Mouse (Mus musculus): ENCODE measurements at regions not wholly inside any gene's neighbourhood (a gene's known extent, or its start where the extent isn't known, plus 50 kb on each side); places are given as distances from the start of the nearest gene placed in this dataset.
"Not testable (repeated sequence)": the region's sequence is repeated elsewhere in the genome, so short reads cannot be mapped to it uniquely, and the experiment has no call there.

DNA sequence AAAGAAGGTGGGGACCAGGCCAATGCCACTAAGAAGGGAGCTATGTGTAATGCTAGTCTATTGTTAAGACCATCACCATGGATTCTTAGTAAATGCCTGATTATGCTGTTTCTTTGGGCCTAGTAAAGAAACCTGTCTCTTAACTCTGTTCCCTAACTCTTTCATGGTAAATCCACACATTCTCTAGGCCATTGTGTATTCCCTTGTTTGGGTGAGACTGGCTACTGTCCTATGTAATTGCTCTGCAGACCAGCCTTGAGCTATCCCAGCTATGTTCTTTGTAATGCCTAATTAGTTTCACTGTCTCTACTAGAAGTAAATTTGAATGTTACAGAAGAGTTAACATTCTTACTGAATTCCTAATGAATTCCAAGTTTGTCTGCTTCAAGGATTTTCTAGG lies 186.9 kb upstream of the Gm10750 start:
- H3K36me3 ChIP-seq, result no peaks in the 10 kb centered on the region
- H3K27me3 ChIP-seq (replicated peaks), result no peaks in the 10 kb centered on the region
- no peak overlapping the region for H3K4me3 ChIP-seq
- no peak overlapping the region for H3K9ac ChIP-seq
- ATAC-seq (ENCODE audit: low FRiP score, low read depth), result no peak
- H3K4me1 ChIP-seq, result no peaks in the 10 kb centered on the region
- H3K27ac ChIP-seq, result no peak overlapping the region
- H3K4me2 ChIP-seq (replicated peaks), result no peak overlapping the region
- no peaks in the 10 kb centered on the region for H3K9me3 ChIP-seq

- Histone ChIP-seq H3K4me2 (replicated peaks) (no peak overlapping the region), H3K27me3 (replicated peaks) (no peaks in the 10 kb centered on the region), H3K4me3 (no peak overlapping the region), H3K4me1 (no peaks in the 10 kb centered on the region), H3K36me3 (no peaks in the 10 kb centered on the region), H3K9me3 (no peaks in the 10 kb centered on the region), H3K27ac (no peak overlapping the region), H3K9ac (no peak overlapping the region)
- WGBS, result 72% methylated on average over 1 of the region's 1 CpGs
- no peak for ATAC-seq (ENCODE audit: low FRiP score, low read depth)
Observed at GRCm38 (mm10) chr2:149195736-149196135, 178.7 kb upstream of the Gm10750 start.

- H3K9ac ChIP-seq; H3K27me3 ChIP-seq (replicated peaks); H3K9me3 ChIP-seq; H3K4me3 ChIP-seq; H3K4me1 ChIP-seq; H3K4me2 ChIP-seq (replicated peaks); H3K27ac ChIP-seq; H3K36me3 ChIP-seq: not testable (repeated sequence)
- WGBS, result 29% methylated on average over 7 of the region's 7 CpGs
- 0 out of 2 replicates have a peak, but pooled peaks have one; percentile 48 for ATAC-seq (ENCODE audit: low FRiP score, low read depth)
Observed at GRCm38 (mm10) chr2:149158434-149158833, 141.4 kb upstream of the Gm10750 start.

- not testable (repeated sequence) for H3K9ac ChIP-seq; H3K27me3 ChIP-seq (replicated peaks); H3K4me1 ChIP-seq; H3K36me3 ChIP-seq; H3K4me3 ChIP-seq; ATAC-seq (ENCODE audit: low FRiP score, low read depth); H3K4me2 ChIP-seq (replicated peaks); H3K27ac ChIP-seq; H3K9me3 ChIP-seq
- 83% methylated on average over 1 of the region's 1 CpGs for WGBS
Observed at GRCm38 (mm10) chr2:149109551-149109950, 92.5 kb upstream of the Gm10750 start.

DNA sequence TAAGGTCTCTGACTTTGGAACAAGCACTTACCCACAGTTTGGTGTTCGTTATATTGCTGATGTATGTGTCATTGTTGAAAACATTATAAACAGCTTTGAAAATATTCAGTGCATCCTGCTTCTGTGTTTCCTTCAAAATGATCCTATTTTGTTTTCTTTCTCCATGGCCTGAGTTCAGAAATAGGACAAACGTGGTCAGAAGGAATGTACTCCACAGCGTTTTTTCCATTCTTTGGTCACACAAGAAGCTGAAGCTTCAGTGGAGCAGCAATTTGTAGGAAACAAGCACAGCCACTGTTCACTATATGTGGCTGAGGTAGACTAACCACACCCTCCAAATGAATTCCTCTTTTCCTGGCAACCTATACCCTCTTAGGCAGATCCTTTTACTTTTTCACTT lies 75.1 kb upstream of the Gm10750 start:
- Histone ChIP-seq H3K27ac (no peak overlapping the region), H3K4me3 (no peak overlapping the region), H3K27me3 (replicated peaks) (no peaks in the 10 kb centered on the region), H3K9ac (no peak overlapping the region), H3K4me2 (replicated peaks) (no peak overlapping the region), H3K4me1 (no peaks in the 10 kb centered on the region), H3K9me3 (no peaks in the 10 kb centered on the region), H3K36me3 (no peaks in the 10 kb centered on the region)
- ATAC-seq (ENCODE audit: low FRiP score, low read depth), result no peak
- WGBS, result 64% methylated on average over 3 of the region's 3 CpGs
